ENCODE assay signal across 11 mouse cellular contexts in genomic region chr11:76699626-76700025, GRCm38 (mm10). TPM values are rescaled to one million over a fixed set of nuclear protein-coding genes. Genes with fewer than 3 reads are reported as not detected.
DNase-seq lines count a peak whose midpoint lies in the region; ATAC-seq and TF ChIP-seq lines count a peak whose summit lies in the region.
"Had no signal": no experiment of that assay in that cellular context is flagged by ENCODE, and none has a peak within 500 bp of the region (broad histone marks: within the 10 kb centered on the region; RNA-seq: fewer than 3 reads in every experiment).

No protein-coding gene starts in this region.

- TF ChIP-seq CTCF in lung, embryonic 14.5 days (IDR thresholded peaks at IDR 0.05; ENCODE audit: low read depth): no peak

- no peaks in the 10 kb centered on the region for H3K27me3 ChIP-seq in embryonic facial prominence, embryonic 11.5 days (ENCODE audit: control insufficient read depth, insufficient read depth, low read length)
- no peaks in the 10 kb centered on the region for H3K27me3 ChIP-seq in embryonic facial prominence, embryonic 10.5 days (replicated peaks; ENCODE audit: low read depth, poor library complexity, severe bottlenecking)
- no peaks in the 10 kb centered on the region for H3K27me3 ChIP-seq in lung, embryonic 14.5 days (ENCODE audit: insufficient read depth, low read length)
- H3K27me3 ChIP-seq in hindbrain, embryonic 16.5 days (replicated peaks; ENCODE audit: control insufficient read depth, insufficient read depth, low read length): no peaks in the 10 kb centered on the region
- no peaks in the 10 kb centered on the region; the same call in 1 of the 2 replicates for H3K27me3 ChIP-seq in liver, embryonic 15.5 days

- no peak overlapping the region for H3K27ac ChIP-seq in embryonic facial prominence, embryonic 11.5 days (replicated peaks; ENCODE audit: low read depth, low read length)
- no peak overlapping the region for H3K27ac ChIP-seq in embryonic facial prominence, embryonic 10.5 days (replicated peaks)
- H3K27ac ChIP-seq in lung, embryonic 14.5 days (ENCODE audit: low read depth): no peak overlapping the region
- no peak overlapping the region for H3K27ac ChIP-seq in hindbrain, embryonic 16.5 days (ENCODE audit: low read depth, low read length)
- no peak overlapping the region for H3K27ac ChIP-seq in liver, embryonic 15.5 days (replicated peaks)
- H3K27ac ChIP-seq: forebrain, embryonic 10.5 days had no signal

- WGBS in embryonic facial prominence, embryonic 11.5 days: 73% methylated on average over 7 of the region's 9 CpGs
- 72% methylated on average over 9 of the region's 9 CpGs for WGBS in embryonic facial prominence, embryonic 10.5 days
- WGBS in lung, embryonic 14.5 days: 44% methylated on average over 8 of the region's 9 CpGs
- 57% methylated on average over 7 of the region's 9 CpGs for WGBS in hindbrain, embryonic 16.5 days
- 44% methylated on average over 7 of the region's 9 CpGs for WGBS in liver, embryonic 15.5 days (ENCODE audit: insufficient replicate concordance)

- 0 out of 2 replicates have a peak overlapping the region, but pooled peaks have one; percentile 7 for H3K4me2 ChIP-seq in embryonic facial prominence, embryonic 11.5 days (ENCODE audit: low read depth, low read length)
- peak overlapping the region; percentile 36; the same call in 1 of the 2 replicates for H3K4me2 ChIP-seq in lung, embryonic 14.5 days
- H3K4me2 ChIP-seq in hindbrain, embryonic 16.5 days (ENCODE audit: low read length): peak overlapping the region; percentile 16; the same call in 1 of the 2 replicates
- H3K4me2 ChIP-seq in liver, embryonic 15.5 days: peak overlapping the region; percentile 25

- DNase-seq in embryonic facial prominence, embryonic 11.5 days (ENCODE audit: low spot score): no peak
- DNase-seq in embryonic facial prominence, embryonic 10.5 days (ENCODE audit: low spot score): no peak
- no peak for DNase-seq in lung, embryonic 14.5 days
- DNase-seq in lung, postnatal 14 days: no peak
- no peak for DNase-seq in cerebellum, postnatal 4 days (ENCODE audit: low spot score in 2 of 2)
- no peak for DNase-seq in frontal cortex, postnatal 36 days (ENCODE audit: low spot score in 2 of 2)
- DNase-seq: kidney, adult 11 months had no signal

- no peak for ATAC-seq in embryonic facial prominence, embryonic 11.5 days (replicated peaks; ENCODE audit: insufficient number of reproducible peaks, low FRiP score, low TSS enrichment, low read depth)
- no peak for ATAC-seq in lung, embryonic 14.5 days (ENCODE audit: insufficient read depth)
- no peak for ATAC-seq in hindbrain, embryonic 16.5 days
- no peak for ATAC-seq in liver, embryonic 15.5 days (ENCODE audit: insufficient read depth)

- H3K4me3 ChIP-seq in embryonic facial prominence, embryonic 11.5 days (ENCODE audit: low read depth, low read length): no peak overlapping the region
- H3K4me3 ChIP-seq in embryonic facial prominence, embryonic 10.5 days: no peak overlapping the region
- H3K4me3 ChIP-seq in lung, embryonic 14.5 days (ENCODE audit: low read depth, low read length): no peak overlapping the region
- H3K4me3 ChIP-seq in hindbrain, embryonic 16.5 days (ENCODE audit: low read length): no peak overlapping the region
- no peak overlapping the region for H3K4me3 ChIP-seq in liver, embryonic 15.5 days (replicated peaks)
- H3K4me3 ChIP-seq: forebrain, embryonic 10.5 days had no signal

- no peaks in the 10 kb centered on the region for H3K4me1 ChIP-seq in embryonic facial prominence, embryonic 11.5 days (ENCODE audit: control insufficient read depth, insufficient read depth, low read length)
- no peaks in the 10 kb centered on the region; the same call in 1 of the 2 replicates for H3K4me1 ChIP-seq in embryonic facial prominence, embryonic 10.5 days
- H3K4me1 ChIP-seq in lung, embryonic 14.5 days (ENCODE audit: insufficient read depth): no peaks in the 10 kb centered on the region
- no peaks in the 10 kb centered on the region for H3K4me1 ChIP-seq in hindbrain, embryonic 16.5 days (ENCODE audit: control insufficient read depth, insufficient read depth, low read depth, low read length)
- H3K4me1 ChIP-seq in liver, embryonic 15.5 days (replicated peaks): no peaks in the 10 kb centered on the region
- H3K4me1 ChIP-seq: forebrain, embryonic 10.5 days had no signal

- H3K9me3 ChIP-seq in embryonic facial prominence, embryonic 11.5 days (replicated peaks; ENCODE audit: control insufficient read depth, low read length): no peaks in the 10 kb centered on the region
- no peaks in the 10 kb centered on the region for H3K9me3 ChIP-seq in embryonic facial prominence, embryonic 10.5 days
- H3K9me3 ChIP-seq in lung, embryonic 14.5 days (ENCODE audit: low read depth, low read length): no peaks in the 10 kb centered on the region
- H3K9me3 ChIP-seq in hindbrain, embryonic 16.5 days (ENCODE audit: control insufficient read depth, low read length): no peaks in the 10 kb centered on the region
- H3K9me3 ChIP-seq in liver, embryonic 15.5 days (replicated peaks): no peaks in the 10 kb centered on the region
- H3K9me3 ChIP-seq: forebrain, embryonic 10.5 days had no signal

- H3K9ac ChIP-seq in embryonic facial prominence, embryonic 11.5 days (replicated peaks; ENCODE audit: low read length): no peak overlapping the region
- H3K9ac ChIP-seq in lung, embryonic 14.5 days: no peak overlapping the region
- H3K9ac ChIP-seq in hindbrain, embryonic 16.5 days (ENCODE audit: low read depth, low read length): no peak overlapping the region
- H3K9ac ChIP-seq in liver, embryonic 15.5 days: no peak overlapping the region

- no peaks in the 10 kb centered on the region for H3K36me3 ChIP-seq in embryonic facial prominence, embryonic 11.5 days (replicated peaks; ENCODE audit: control insufficient read depth, insufficient read depth, low read depth, low read length)
- no peaks in the 10 kb centered on the region for H3K36me3 ChIP-seq in embryonic facial prominence, embryonic 10.5 days (replicated peaks)
- no peaks in the 10 kb centered on the region for H3K36me3 ChIP-seq in lung, embryonic 14.5 days (ENCODE audit: insufficient read depth)
- no peaks in the 10 kb centered on the region for H3K36me3 ChIP-seq in hindbrain, embryonic 16.5 days (ENCODE audit: control insufficient read depth, insufficient read depth, low read length)
- no peaks in the 10 kb centered on the region for H3K36me3 ChIP-seq in liver, embryonic 15.5 days (replicated peaks)
- H3K36me3 ChIP-seq: forebrain, embryonic 10.5 days had no signal

RNA-seq across cellular contexts. Expression of gene Trarg1, which starts 20.0 kb away (rescaled TPM):
- 0.24 TPM in 1 of 2 replicates, not detected in the other for polyA plus RNA-seq in embryonic facial prominence, embryonic 11.5 days (2014; fragmentation: Nextera tagmentation; extraction: Ambion mirVana)
- 0.05 and 0.18 TPM in 2 replicates for polyA plus RNA-seq in embryonic facial prominence, embryonic 10.5 days (2016; fragmentation: Nextera tagmentation; extraction: Ambion mirVana)
- polyA plus RNA-seq in lung, embryonic 14.5 days (2014; fragmentation: Nextera tagmentation; extraction: Ambion mirVana): 0.07 and 0.16 TPM in 2 replicates
- polyA plus RNA-seq in hindbrain, embryonic 16.5 days (2015; fragmentation: Nextera tagmentation; extraction: Ambion mirVana): 1.6 and 1.9 TPM in 2 replicates
- polyA plus RNA-seq in liver, embryonic 15.5 days (2015; fragmentation: Nextera tagmentation; extraction: Ambion mirVana): not detected in 2 replicates

RNA-seq across cellular contexts. Expression of gene Bhlha9, which starts 27.4 kb away (rescaled TPM):
- polyA plus RNA-seq in embryonic facial prominence, embryonic 11.5 days (2014; fragmentation: Nextera tagmentation; extraction: Ambion mirVana): not detected in 2 replicates
- polyA plus RNA-seq in embryonic facial prominence, embryonic 10.5 days (2016; fragmentation: Nextera tagmentation; extraction: Ambion mirVana): not detected in 2 replicates
- not detected in 2 replicates for polyA plus RNA-seq in lung, embryonic 14.5 days (2014; fragmentation: Nextera tagmentation; extraction: Ambion mirVana)
- 2.6 and 2.7 TPM in 2 replicates for polyA plus RNA-seq in hindbrain, embryonic 16.5 days (2015; fragmentation: Nextera tagmentation; extraction: Ambion mirVana)
- not detected in 2 replicates for polyA plus RNA-seq in liver, embryonic 15.5 days (2015; fragmentation: Nextera tagmentation; extraction: Ambion mirVana)
- polyA plus RNA-seq: forebrain, embryonic 10.5 days; neural tube, embryonic 11.5 days had no signal
